Mouse (Mus musculus): ENCODE results near the gene Ezh2. TPM values are rescaled to one million over a fixed set of nuclear protein-coding genes. Genes with fewer than 3 reads are reported as not detected.
"Not testable (repeated sequence)": the region's sequence is repeated elsewhere in the genome, so short reads cannot be mapped to it uniquely, and the experiment has no call there.

Ezh2 gene
- polyA plus RNA-seq, 1 experiment from 2014 or later = 114 TPM

DNA sequence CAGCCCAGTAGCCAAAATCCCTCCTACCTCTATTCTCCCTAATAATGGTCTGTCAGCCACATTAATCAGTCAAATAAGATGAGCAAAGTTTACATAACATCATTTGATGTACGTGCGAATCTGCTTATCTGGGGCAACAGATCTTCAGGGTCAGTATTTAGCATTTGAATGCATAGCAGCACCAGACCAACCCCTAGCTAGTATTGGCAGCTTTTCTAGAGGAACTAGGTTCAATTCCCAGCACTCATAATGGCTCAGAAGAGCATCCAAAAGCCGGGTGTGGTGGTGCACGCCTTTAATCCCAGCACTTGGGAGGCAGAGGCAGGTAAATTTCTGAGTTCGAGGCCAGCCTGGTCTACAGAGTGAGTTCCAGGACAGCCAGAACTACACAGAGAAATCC is 13.2 kb upstream of the Ezh2 start:
- H3K4me3 ChIP-seq (ENCODE audit: low read length); H3K36me3 ChIP-seq (ENCODE audit: control insufficient read depth, insufficient read depth, low read length); H3K9me3 ChIP-seq (ENCODE audit: control insufficient read depth, low read length); H3K4me2 ChIP-seq (replicated peaks; ENCODE audit: low read depth, low read length); ATAC-seq (ENCODE audit: low FRiP score, low TSS enrichment); H3K27ac ChIP-seq (ENCODE audit: low read depth, low read length); H3K9ac ChIP-seq (ENCODE audit: low read depth, low read length); H3K4me1 ChIP-seq (ENCODE audit: control insufficient read depth, insufficient read depth, low read length); H3K27me3 ChIP-seq (ENCODE audit: control insufficient read depth, insufficient read depth, low read length): not testable (repeated sequence)
- 59% methylated on average over 5 of the region's 5 CpGs for WGBS

DNA sequence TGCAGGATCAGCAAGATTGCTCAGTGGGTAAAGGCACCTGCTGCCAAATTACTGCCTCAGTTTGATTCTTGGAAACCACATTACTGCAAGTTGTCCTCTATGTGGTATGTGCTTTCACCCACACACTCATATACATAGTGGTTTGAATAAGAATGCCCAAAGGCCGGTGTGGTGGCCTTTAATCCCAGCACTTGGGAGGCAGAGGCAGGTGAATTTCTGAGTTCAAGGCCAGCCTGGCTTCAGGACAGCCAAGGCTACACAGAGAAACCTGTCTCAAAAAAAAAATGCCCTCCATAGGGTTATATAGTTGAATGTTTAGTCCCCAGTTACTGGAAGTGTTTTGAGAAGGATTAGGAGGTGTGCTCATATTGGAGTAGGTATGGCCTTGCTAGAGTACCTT is 6.8 kb upstream of the Ezh2 start:
- no peaks in the 10 kb centered on the region for H3K27me3 ChIP-seq (ENCODE audit: control insufficient read depth, insufficient read depth, low read length)
- H3K4me2 ChIP-seq (replicated peaks; ENCODE audit: low read depth, low read length) = no peak overlapping the region
- H3K36me3 ChIP-seq (ENCODE audit: control insufficient read depth, insufficient read depth, low read length) = no peaks in the 10 kb centered on the region
- no peak overlapping the region for H3K4me3 ChIP-seq (ENCODE audit: low read length)
- H3K9ac ChIP-seq (ENCODE audit: low read depth, low read length) = no peak overlapping the region
- no peak for ATAC-seq (ENCODE audit: low FRiP score, low TSS enrichment)
- no peak overlapping the region for H3K27ac ChIP-seq (ENCODE audit: low read depth, low read length)
- H3K9me3 ChIP-seq (ENCODE audit: control insufficient read depth, low read length) = no peaks in the 10 kb centered on the region
- no peaks in the 10 kb centered on the region for H3K4me1 ChIP-seq (ENCODE audit: control insufficient read depth, insufficient read depth, low read length)
- 76% methylated on average over 1 of the region's 1 CpGs for WGBS

DNA sequence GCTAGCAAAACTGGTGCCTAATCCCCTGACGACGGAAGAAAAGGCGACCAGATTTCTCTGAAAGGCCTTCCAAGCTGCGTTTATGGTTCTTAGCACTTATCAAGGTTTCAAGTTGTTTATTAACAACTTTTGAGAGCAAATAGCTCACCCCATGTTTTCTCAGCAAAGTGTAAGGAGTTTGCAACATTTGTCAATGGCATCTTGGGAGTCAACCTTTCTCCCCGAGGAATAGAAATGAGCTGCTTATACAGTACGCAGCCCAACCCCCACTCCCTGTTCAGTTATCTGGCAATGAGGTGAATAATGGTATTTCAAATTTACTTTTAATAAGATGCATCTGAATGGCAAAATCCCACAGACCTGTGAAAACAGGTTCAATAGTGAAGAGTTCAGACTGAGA is 555 bp upstream of the Ezh2 start:
- no peaks in the 10 kb centered on the region for H3K9me3 ChIP-seq (ENCODE audit: control insufficient read depth, low read length)
- WGBS = 2% methylated on average over 6 of the region's 6 CpGs
- peak overlapping the region; percentile 99 for H3K27ac ChIP-seq (ENCODE audit: low read depth, low read length)
- H3K4me1 ChIP-seq (ENCODE audit: control insufficient read depth, insufficient read depth, low read length) = 0 out of 2 replicates have a peak, but pooled peaks cover 14% of the 10 kb centered on the region
- H3K9ac ChIP-seq (ENCODE audit: low read depth, low read length) = peak overlapping the region; percentile 100
- peak overlapping the region; percentile 91 for H3K4me3 ChIP-seq (ENCODE audit: low read length)
- no peaks in the 10 kb centered on the region for H3K27me3 ChIP-seq (ENCODE audit: control insufficient read depth, insufficient read depth, low read length)
- peak overlapping the region; percentile 78 for H3K4me2 ChIP-seq (replicated peaks; ENCODE audit: low read depth, low read length)
- no peaks in the 10 kb centered on the region for H3K36me3 ChIP-seq (ENCODE audit: control insufficient read depth, insufficient read depth, low read length)
- ATAC-seq (ENCODE audit: low FRiP score, low TSS enrichment) = no peak

DNA sequence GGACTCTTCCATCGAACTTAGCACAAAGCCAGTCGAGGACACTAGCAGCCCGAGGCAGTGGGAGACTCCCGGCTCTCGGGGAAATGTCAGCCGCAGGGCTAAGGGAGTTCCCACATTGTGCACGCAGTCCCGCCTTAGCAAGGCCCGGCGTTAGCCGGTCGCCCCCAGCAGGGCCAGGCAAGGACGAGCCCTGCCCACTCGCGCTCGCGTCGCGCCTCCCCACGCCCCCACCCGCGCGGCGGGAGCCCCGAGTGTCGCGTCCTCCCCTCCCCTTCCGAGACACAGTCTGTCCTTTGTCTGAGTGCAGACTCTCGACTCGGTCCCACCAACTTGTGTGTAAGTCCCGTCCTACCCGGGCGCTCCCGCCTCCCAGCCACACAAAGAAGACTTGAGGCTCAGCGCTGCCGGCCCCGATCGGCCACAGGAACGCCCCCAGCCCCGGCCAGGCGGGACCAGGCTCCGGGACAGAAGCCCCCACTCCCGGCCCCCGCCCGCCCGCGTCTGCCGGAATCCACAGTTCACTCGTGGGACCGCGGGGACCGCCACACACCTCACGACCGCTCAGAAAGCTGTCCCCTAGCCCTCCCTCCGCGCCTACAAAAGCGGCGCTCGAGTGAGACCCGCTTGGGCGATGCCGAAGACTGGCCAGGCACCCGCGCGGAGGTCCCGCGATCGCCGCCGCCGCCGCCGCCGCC is 853 bp downstream of the Ezh2 start:
- H3K27me3 ChIP-seq (ENCODE audit: control insufficient read depth, insufficient read depth, low read length) = no peaks in the 10 kb centered on the region

DNA sequence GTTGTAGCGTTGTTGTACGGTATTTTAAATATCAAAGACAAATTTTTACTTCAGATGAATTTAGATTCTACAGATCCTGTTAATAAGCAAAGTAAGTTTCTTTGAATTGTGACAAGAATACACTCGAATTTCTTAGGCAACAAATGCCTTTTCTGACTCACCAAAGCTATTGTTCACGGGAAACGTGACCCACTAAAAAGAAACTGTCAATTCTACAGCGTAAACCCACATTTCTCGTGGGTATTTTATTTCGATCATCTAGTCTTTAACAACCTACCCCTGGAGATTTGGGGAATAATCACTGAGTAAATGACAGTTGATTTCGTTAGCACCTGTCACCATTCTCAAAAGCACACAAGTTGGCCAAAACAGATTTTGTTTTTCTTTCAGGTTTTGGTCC is 1.6 kb downstream of the Ezh2 start:
- peak overlapping the region; percentile 46 for H3K4me2 ChIP-seq (replicated peaks; ENCODE audit: low read depth, low read length)
- WGBS = 8% methylated on average over 9 of the region's 9 CpGs
- ATAC-seq (ENCODE audit: low FRiP score, low TSS enrichment) = no peak
- H3K4me3 ChIP-seq (ENCODE audit: low read length) = peak overlapping the region; percentile 91
- no peaks in the 10 kb centered on the region for H3K27me3 ChIP-seq (ENCODE audit: control insufficient read depth, insufficient read depth, low read length)
- no peaks in the 10 kb centered on the region for H3K9me3 ChIP-seq (ENCODE audit: control insufficient read depth, low read length)
- H3K9ac ChIP-seq (ENCODE audit: low read depth, low read length) = peak overlapping the region; percentile 100
- 0 out of 2 replicates have a peak, but pooled peaks cover 17% of the 10 kb centered on the region for H3K4me1 ChIP-seq (ENCODE audit: control insufficient read depth, insufficient read depth, low read length)
- no peak overlapping the region for H3K27ac ChIP-seq (ENCODE audit: low read depth, low read length)
- H3K36me3 ChIP-seq (ENCODE audit: control insufficient read depth, insufficient read depth, low read length) = no peaks in the 10 kb centered on the region

More for the DNA sequence above, 853 bp downstream of the Ezh2 start:
- H3K27ac ChIP-seq (ENCODE audit: low read depth, low read length) = peak overlapping the region; percentile 99
- H3K36me3 ChIP-seq (ENCODE audit: control insufficient read depth, insufficient read depth, low read length) = no peaks in the 10 kb centered on the region
- ATAC-seq (ENCODE audit: low FRiP score, low TSS enrichment) = peak; percentile 73
- peak overlapping the region; percentile 100 for H3K9ac ChIP-seq (ENCODE audit: low read depth, low read length)
- WGBS = under 1% methylated on average over 74 of the region's 74 CpGs
- peak overlapping the region; percentile 91 for H3K4me3 ChIP-seq (ENCODE audit: low read length)
- peak overlapping the region; percentile 46 for H3K4me2 ChIP-seq (replicated peaks; ENCODE audit: low read depth, low read length)
- H3K9me3 ChIP-seq (ENCODE audit: control insufficient read depth, low read length) = no peaks in the 10 kb centered on the region
- H3K4me1 ChIP-seq (ENCODE audit: control insufficient read depth, insufficient read depth, low read length) = 0 out of 2 replicates have a peak, but pooled peaks cover 17% of the 10 kb centered on the region

DNA sequence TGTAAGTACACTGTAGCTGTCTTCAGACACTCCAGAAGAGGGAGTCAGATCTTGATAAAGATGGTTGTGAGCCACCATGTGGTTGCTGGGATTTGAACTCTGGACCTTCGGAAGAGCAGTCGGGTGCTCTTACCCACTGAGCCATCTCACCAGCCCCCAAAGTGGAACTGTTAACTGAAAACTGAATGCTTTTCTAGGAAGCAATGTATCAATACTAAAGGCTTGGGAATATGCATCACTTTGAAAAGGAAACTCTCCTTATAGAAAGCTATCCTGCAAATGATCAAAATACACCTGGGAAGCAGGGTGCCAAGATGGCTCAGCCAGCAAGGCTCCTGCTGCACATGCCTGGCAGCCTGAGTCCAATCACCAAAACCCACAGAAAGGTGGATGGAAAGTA is 7.8 kb downstream of the Ezh2 start:
- H3K9me3 ChIP-seq (ENCODE audit: control insufficient read depth, low read length); H3K27ac ChIP-seq (ENCODE audit: low read depth, low read length); ATAC-seq (ENCODE audit: low FRiP score, low TSS enrichment); H3K27me3 ChIP-seq (ENCODE audit: control insufficient read depth, insufficient read depth, low read length); H3K36me3 ChIP-seq (ENCODE audit: control insufficient read depth, insufficient read depth, low read length); H3K4me3 ChIP-seq (ENCODE audit: low read length); H3K4me2 ChIP-seq (replicated peaks; ENCODE audit: low read depth, low read length); H3K9ac ChIP-seq (ENCODE audit: low read depth, low read length): not testable (repeated sequence)
- 89% methylated on average over 2 of the region's 2 CpGs for WGBS
- H3K4me1 ChIP-seq (ENCODE audit: control insufficient read depth, insufficient read depth, low read length) = 0 out of 2 replicates have a peak, but pooled peaks cover 10% of the 10 kb centered on the region

DNA sequence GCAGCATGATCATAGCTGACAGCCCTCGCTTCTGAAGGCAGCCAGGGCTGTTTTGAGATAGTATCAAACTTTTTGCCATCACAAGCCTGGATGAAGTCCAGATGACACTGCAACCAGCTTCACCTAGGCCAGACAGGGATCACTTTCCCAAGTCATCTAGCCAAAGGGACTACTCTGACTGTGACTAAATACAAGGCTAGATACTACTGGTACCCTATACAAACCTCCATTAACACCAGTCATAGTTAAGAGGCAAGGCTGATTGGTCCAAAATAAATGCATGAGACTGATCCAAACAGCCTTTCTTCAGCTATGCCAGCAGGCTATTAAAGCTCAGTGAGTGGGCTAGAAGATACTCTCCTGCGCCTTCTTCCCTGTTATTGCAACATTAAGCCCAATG is 22.3 kb downstream of the Ezh2 start:
- H3K36me3 ChIP-seq (ENCODE audit: control insufficient read depth, insufficient read depth, low read length) = peaks cover 46% of the 10 kb centered on the region
- H3K4me2 ChIP-seq (replicated peaks; ENCODE audit: low read depth, low read length) = no peak overlapping the region
- 92% methylated on average over 2 of the region's 2 CpGs for WGBS
- no peak for ATAC-seq (ENCODE audit: low FRiP score, low TSS enrichment)
- no peak overlapping the region for H3K4me3 ChIP-seq (ENCODE audit: low read length)
- no peak overlapping the region for H3K9ac ChIP-seq (ENCODE audit: low read depth, low read length)
- no peak overlapping the region for H3K27ac ChIP-seq (ENCODE audit: low read depth, low read length)
- H3K4me1 ChIP-seq (ENCODE audit: control insufficient read depth, insufficient read depth, low read length) = no peaks in the 10 kb centered on the region
- H3K9me3 ChIP-seq (ENCODE audit: control insufficient read depth, low read length) = no peaks in the 10 kb centered on the region
- no peaks in the 10 kb centered on the region for H3K27me3 ChIP-seq (ENCODE audit: control insufficient read depth, insufficient read depth, low read length)

DNA sequence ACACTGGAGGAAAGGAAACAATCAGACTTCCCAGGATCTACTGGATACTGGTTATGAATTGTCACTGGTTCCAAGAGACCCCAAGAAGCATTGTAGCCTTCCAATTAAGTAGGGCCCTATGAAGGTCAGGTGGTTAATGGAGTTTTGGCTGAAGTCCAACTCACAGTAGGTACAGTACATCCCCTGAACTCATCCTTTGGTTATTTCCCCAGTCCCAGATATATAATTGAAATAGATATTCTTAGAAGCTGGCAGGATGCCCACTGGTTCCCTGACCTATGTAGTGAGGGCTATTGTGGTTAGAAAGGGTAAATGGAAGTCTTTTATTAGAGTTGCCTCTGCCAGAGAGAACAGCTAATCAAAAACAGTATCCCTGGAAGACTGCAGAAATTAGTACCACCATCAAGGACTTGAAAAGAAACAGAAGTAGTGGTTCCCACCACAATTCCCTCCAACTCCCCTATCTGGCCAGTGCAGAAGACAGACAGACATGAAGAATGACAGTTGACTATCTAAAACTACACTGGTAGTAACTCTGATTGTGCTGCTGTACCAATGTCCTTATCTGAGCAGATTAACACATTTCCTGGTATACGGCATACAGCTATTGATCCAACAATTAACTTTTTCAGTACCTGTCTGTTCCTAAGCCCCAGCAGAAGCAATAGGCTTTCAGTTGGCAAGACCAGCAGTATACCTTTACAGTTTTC is 29.7 kb downstream of the Ezh2 start:
- Histone ChIP-seq H3K27me3 (ENCODE audit: control insufficient read depth, insufficient read depth, low read length) (no peaks in the 10 kb centered on the region), H3K9ac (ENCODE audit: low read depth, low read length) (no peak overlapping the region), H3K4me3 (ENCODE audit: low read length) (no peak overlapping the region), H3K36me3 (ENCODE audit: control insufficient read depth, insufficient read depth, low read length) (peaks cover 79% of the 10 kb centered on the region), H3K9me3 (ENCODE audit: control insufficient read depth, low read length) (no peaks in the 10 kb centered on the region), H3K27ac (ENCODE audit: low read depth, low read length) (no peak overlapping the region), H3K4me2 (replicated peaks; ENCODE audit: low read depth, low read length) (no peak overlapping the region), H3K4me1 (ENCODE audit: control insufficient read depth, insufficient read depth, low read length) (no peaks in the 10 kb centered on the region)
- no peak for ATAC-seq (ENCODE audit: low FRiP score, low TSS enrichment)
- 90% methylated on average over 1 of the region's 1 CpGs for WGBS

DNA sequence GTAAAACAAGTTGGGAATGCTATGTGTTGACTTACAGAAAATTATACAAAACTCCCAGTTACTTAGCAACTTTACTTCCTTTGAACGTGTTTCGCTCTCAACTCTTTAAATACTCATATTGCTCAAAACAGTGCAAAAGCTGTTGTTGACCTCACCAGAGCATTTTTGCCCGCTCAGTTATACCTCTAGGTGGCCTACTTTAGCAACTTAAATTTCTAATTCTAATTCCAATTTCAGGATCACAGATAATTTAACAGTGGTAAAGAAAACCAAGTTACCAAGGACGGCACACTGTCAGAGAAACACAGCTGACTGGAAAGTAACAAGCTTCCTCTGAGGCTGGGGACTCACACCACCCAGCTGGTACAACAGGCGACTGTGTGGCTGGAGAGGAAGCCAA is 33.7 kb downstream of the Ezh2 start:
- WGBS = 92% methylated on average over 5 of the region's 5 CpGs
- Histone ChIP-seq H3K9ac (ENCODE audit: low read depth, low read length) (no peak overlapping the region), H3K27me3 (ENCODE audit: control insufficient read depth, insufficient read depth, low read length) (no peaks in the 10 kb centered on the region), H3K4me3 (ENCODE audit: low read length) (no peak overlapping the region), H3K9me3 (ENCODE audit: control insufficient read depth, low read length) (no peaks in the 10 kb centered on the region), H3K4me1 (ENCODE audit: control insufficient read depth, insufficient read depth, low read length) (no peaks in the 10 kb centered on the region), H3K36me3 (ENCODE audit: control insufficient read depth, insufficient read depth, low read length) (peaks cover 77% of the 10 kb centered on the region), H3K4me2 (replicated peaks; ENCODE audit: low read depth, low read length) (no peak overlapping the region), H3K27ac (ENCODE audit: low read depth, low read length) (no peak overlapping the region)
- ATAC-seq (ENCODE audit: low FRiP score, low TSS enrichment) = no peak

Data from kidney, embryonic 14.5 days (tissue).